Mouse (Mus musculus): ENCODE results near the gene Dgkh. TPM values are rescaled to one million over a fixed set of nuclear protein-coding genes. Genes with fewer than 3 reads are reported as not detected.

Gene Dgkh
- 2.5 TPM in 2 replicates for polyA plus RNA-seq (2012; rRNA removed)

GRCm38 (mm10) chr14:78732617-78733312 is at the start of gene Dgkh:
Gene Dgkh (minus strand): TSS chr14:78732776.

GRCm38 (mm10) chr14:78536281-78537165 is 196.1 kb downstream of the Dgkh start, which contains the start of gene Akap11:
Gene Akap11 (minus strand): TSS chr14:78536808.

Other genes with a start within 250 kb of the Dgkh start
- 4.2 and 4.5 TPM in 2 replicates for gene Akap11, start 196.0 kb downstream of the Dgkh start, polyA plus RNA-seq (2012; rRNA removed)
- gene Vwa8, start 116.3 kb upstream of the Dgkh start, polyA plus RNA-seq (2012; rRNA removed) = 12.5 and 14.6 TPM in 2 replicates